Mouse (Mus musculus) neural tube, embryonic 13.5 days (tissue): ENCODE measurements around the gene Atp11c. TPM values are rescaled to one million over a fixed set of nuclear protein-coding genes. Genes with fewer than 3 reads are reported as not detected.

ENCODE experiments used
- ATAC-seq: fragments of 200-750 bp; cut with Nextera tagmentation; 2 replicates; pipeline ENCODE4 v1.8.0; 2017; ENCODE audit warnings: low read depth, mild to moderate bottlenecking, moderate TSS enrichment, moderate library complexity
- H3K27ac ChIP-seq: fragments of 300-500 bp; sonication (generic); replicated peaks from 2 replicates; pipeline ENCODE4 v1.5.1; 2015; ENCODE audit warnings: moderate library complexity, mild to moderate bottlenecking, inconsistent platforms
- H3K27me3 ChIP-seq: fragments of 300-500 bp; sonication (generic); 2 replicates; pipeline ENCODE4 v1.6.1; 2015; ENCODE audit warnings: mild to moderate bottlenecking, inconsistent platforms
- H3K36me3 ChIP-seq: fragments of 300-500 bp; sonication (generic); 2 replicates; pipeline ENCODE4 v1.6.1; 2015; ENCODE audit warnings: mild to moderate bottlenecking, inconsistent platforms
- H3K4me1 ChIP-seq: fragments of 300-500 bp; sonication (generic); replicated peaks from 2 replicates; pipeline ENCODE4 v1.6.1; 2015; ENCODE audit warnings: inconsistent platforms
- H3K4me2 ChIP-seq: fragments of 300-500 bp; sonication (generic); 2 replicates; pipeline ENCODE4 v1.6.1; 2015; ENCODE audit warnings: inconsistent platforms, mild to moderate bottlenecking, moderate library complexity
- H3K4me3 ChIP-seq: fragments of 300-500 bp; sonication (generic); 2 replicates; pipeline ENCODE4 v1.5.1; 2015; ENCODE audit warnings: mild to moderate bottlenecking, inconsistent platforms
- H3K9ac ChIP-seq: fragments of 300-500 bp; sonication (generic); 2 replicates; pipeline ENCODE4 v1.6.1; 2015; ENCODE audit warnings: moderate library complexity, mild to moderate bottlenecking, inconsistent platforms
- H3K9me3 ChIP-seq: fragments of 300-500 bp; sonication (generic); 2 replicates; pipeline ENCODE4 v1.6.1; 2016; ENCODE audit warnings: inconsistent platforms
- whole genome bisulfite sequencing: fragments of 180-500 bp; shearing (Covaris S2); methylation state at CpG from one replicate; pipeline ENCODE4 v1.1.7; 2015; 5-methylcytosine and 5-hydroxymethylcytosine counted together
- polyA plus RNA-seq: library from polyadenylated mRNA; unstranded; fragments of >200 nt; fragmentation: Nextera tagmentation; extraction: Ambion mirVana; gene quantifications from 2 replicates; pipeline ENCODE4 v1.2.1, GENCODE M21; 2015

Gene Atp11c
- polyA plus RNA-seq = 12.3 and 13.4 TPM in 2 replicates

- no peak within 1 kb of the TSS for H3K4me2 ChIP-seq
- no peak within 1 kb of the TSS for H3K9ac ChIP-seq
- no peaks in the 10 kb centered on the region for H3K4me1 ChIP-seq
- no peak within 1 kb of the TSS for H3K27ac ChIP-seq
- H3K9me3 ChIP-seq = no peaks in the 10 kb centered on the region
- H3K36me3 ChIP-seq = no peaks in the 10 kb centered on the region
- 92% methylated on average over 2 of the region's 2 CpGs for WGBS
- H3K27me3 ChIP-seq = no peaks in the 10 kb centered on the region
- no peak within 1 kb of the TSS for H3K4me3 ChIP-seq
- ATAC-seq = no peak
Observed at GRCm38 (mm10) chrX:60592598-60592997, at the start of gene Atp11c. TSS of gene Atp11c (minus strand) at chrX:60592698.

- Histone ChIP-seq H3K4me3 (no peak overlapping the region), H3K9ac (no peak overlapping the region), H3K4me1 (no peaks in the 10 kb centered on the region), H3K27ac (no peak overlapping the region), H3K4me2 (no peak overlapping the region), H3K36me3 (no peaks in the 10 kb centered on the region), H3K9me3 (no peaks in the 10 kb centered on the region), H3K27me3 (no peaks in the 10 kb centered on the region)
- 35% methylated on average over 3 of the region's 3 CpGs for WGBS
- ATAC-seq = no peak
Observed at GRCm38 (mm10) chrX:60609202-60609601, 16.7 kb upstream of the Atp11c start.

GRCm38 (mm10) chrX:60570539-60570938 lies 22.0 kb downstream of the Atp11c start:
- Histone ChIP-seq H3K9me3 (no peaks in the 10 kb centered on the region), H3K27ac (no peak overlapping the region), H3K4me3 (no peak overlapping the region), H3K4me1 (no peaks in the 10 kb centered on the region), H3K36me3 (no peaks in the 10 kb centered on the region), H3K27me3 (no peaks in the 10 kb centered on the region), H3K4me2 (no peak overlapping the region), H3K9ac (no peak overlapping the region)
- ATAC-seq = no peak
- 17% methylated on average over 1 of the region's 1 CpGs for WGBS

- no peak for ATAC-seq
- Histone ChIP-seq H3K9me3 (no peaks in the 10 kb centered on the region), H3K4me3 (no peak overlapping the region), H3K4me2 (no peak overlapping the region), H3K27me3 (no peaks in the 10 kb centered on the region), H3K4me1 (no peaks in the 10 kb centered on the region), H3K36me3 (no peaks in the 10 kb centered on the region), H3K9ac (no peak overlapping the region), H3K27ac (no peak overlapping the region)
Observed at GRCm38 (mm10) chrX:60569047-60569446, 23.5 kb downstream of the Atp11c start.

GRCm38 (mm10) chrX:60555242-60555641 lies 37.3 kb downstream of the Atp11c start:
- no peak overlapping the region for H3K4me3 ChIP-seq
- no peak overlapping the region for H3K9ac ChIP-seq
- H3K9me3 ChIP-seq = no peaks in the 10 kb centered on the region
- no peaks in the 10 kb centered on the region for H3K36me3 ChIP-seq
- H3K27me3 ChIP-seq = no peaks in the 10 kb centered on the region
- H3K27ac ChIP-seq = no peak overlapping the region
- H3K4me2 ChIP-seq = no peak overlapping the region
- ATAC-seq = no peak
- H3K4me1 ChIP-seq = no peaks in the 10 kb centered on the region
- WGBS = 35% methylated on average over 4 of the region's 4 CpGs

GRCm38 (mm10) chrX:60547444-60548304 lies 44.8 kb downstream of the Atp11c start:
- Histone ChIP-seq H3K9ac (peak overlapping the region; percentile 74), H3K36me3 (no peaks in the 10 kb centered on the region), H3K4me2 (peak overlapping the region; percentile 57), H3K27ac (peak overlapping the region; percentile 83), H3K4me3 (peak overlapping the region; percentile 53), H3K4me1 (peaks cover 9% of the 10 kb centered on the region; the same call in 1 of the 2 replicates), H3K9me3 (no peaks in the 10 kb centered on the region), H3K27me3 (no peaks in the 10 kb centered on the region)
- peak; percentile 93 for ATAC-seq
- WGBS = 13% methylated on average over 40 of the region's 113 CpGs

- Histone ChIP-seq H3K27me3 (no peaks in the 10 kb centered on the region), H3K4me1 (peaks cover 9% of the 10 kb centered on the region; the same call in 1 of the 2 replicates), H3K9ac (peak overlapping the region; percentile 74), H3K4me2 (peak overlapping the region; percentile 57), H3K4me3 (peak overlapping the region; percentile 53), H3K27ac (peak overlapping the region; percentile 83), H3K9me3 (no peaks in the 10 kb centered on the region), H3K36me3 (no peaks in the 10 kb centered on the region)
- 0 out of 2 replicates have a peak, but pooled peaks have one; percentile 10 for ATAC-seq
- WGBS = 17% methylated on average over 16 of the region's 16 CpGs
Observed at GRCm38 (mm10) chrX:60547098-60547443, 45.4 kb downstream of the Atp11c start.

DNA sequence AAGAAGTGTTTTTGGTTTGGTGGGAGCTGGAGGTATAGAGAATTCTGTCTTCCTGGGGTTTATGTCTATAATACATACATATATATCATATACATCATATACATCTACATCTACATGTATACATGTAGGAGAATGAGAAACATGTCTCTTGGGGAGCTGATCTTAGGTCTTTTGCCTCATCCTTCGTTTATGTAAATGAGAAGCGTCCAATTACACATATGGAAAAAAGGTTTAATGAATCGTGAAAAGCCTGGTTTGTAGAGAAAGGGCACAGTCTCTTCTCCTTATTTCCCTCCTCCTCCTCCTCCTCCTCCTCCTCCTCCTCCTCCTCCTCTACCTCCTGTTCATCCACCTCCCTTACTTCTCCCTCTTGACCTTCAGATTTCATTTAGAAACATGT lies 46.6 kb downstream of the Atp11c start:
- Histone ChIP-seq H3K27me3 (no peaks in the 10 kb centered on the region), H3K9ac (no peak overlapping the region), H3K4me2 (no peak overlapping the region), H3K36me3 (no peaks in the 10 kb centered on the region), H3K9me3 (no peaks in the 10 kb centered on the region), H3K4me3 (no peak overlapping the region), H3K4me1 (peaks cover 9% of the 10 kb centered on the region; the same call in 1 of the 2 replicates), H3K27ac (no peak overlapping the region)
- ATAC-seq = no peak
- WGBS = 35% methylated on average over 3 of the region's 3 CpGs

DNA sequence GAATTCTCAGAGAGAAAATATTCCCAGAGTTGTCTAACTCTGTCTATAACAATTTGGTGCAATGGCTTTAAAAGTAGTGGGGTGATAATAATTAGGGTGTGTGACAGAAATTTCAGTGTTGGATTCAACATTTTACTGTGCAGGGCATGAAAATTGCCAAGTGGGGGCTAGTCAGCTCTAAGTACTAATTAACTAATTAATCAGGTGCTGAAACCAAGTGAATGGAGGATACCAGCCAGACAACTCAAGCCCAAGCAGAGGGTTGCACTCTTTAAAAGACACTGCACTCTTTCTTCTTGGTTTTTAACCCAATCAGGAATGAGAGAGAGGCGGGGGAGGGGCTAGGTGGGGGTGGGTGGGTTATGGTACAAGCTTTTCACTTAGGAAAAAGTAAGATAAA lies 47.1 kb downstream of the Atp11c start:
- H3K4me3 ChIP-seq = no peak overlapping the region
- H3K36me3 ChIP-seq = no peaks in the 10 kb centered on the region
- 21% methylated on average over 1 of the region's 1 CpGs for WGBS
- H3K9me3 ChIP-seq = no peaks in the 10 kb centered on the region
- H3K27me3 ChIP-seq = no peaks in the 10 kb centered on the region
- no peak overlapping the region for H3K4me2 ChIP-seq
- peaks cover 9% of the 10 kb centered on the region; the same call in 1 of the 2 replicates for H3K4me1 ChIP-seq
- H3K9ac ChIP-seq = no peak overlapping the region
- no peak for ATAC-seq
- no peak overlapping the region for H3K27ac ChIP-seq

GRCm38 (mm10) chrX:60544098-60544497 lies 48.4 kb downstream of the Atp11c start:
- H3K4me1 ChIP-seq = peaks cover 9% of the 10 kb centered on the region; the same call in 1 of the 2 replicates
- H3K27ac ChIP-seq = no peak overlapping the region
- no peak overlapping the region for H3K4me2 ChIP-seq
- no peaks in the 10 kb centered on the region for H3K27me3 ChIP-seq
- H3K36me3 ChIP-seq = no peaks in the 10 kb centered on the region
- no peak overlapping the region for H3K4me3 ChIP-seq
- no peak overlapping the region for H3K9ac ChIP-seq
- no peaks in the 10 kb centered on the region for H3K9me3 ChIP-seq
- no peak for ATAC-seq
- 27% methylated on average over 4 of the region's 4 CpGs for WGBS

DNA sequence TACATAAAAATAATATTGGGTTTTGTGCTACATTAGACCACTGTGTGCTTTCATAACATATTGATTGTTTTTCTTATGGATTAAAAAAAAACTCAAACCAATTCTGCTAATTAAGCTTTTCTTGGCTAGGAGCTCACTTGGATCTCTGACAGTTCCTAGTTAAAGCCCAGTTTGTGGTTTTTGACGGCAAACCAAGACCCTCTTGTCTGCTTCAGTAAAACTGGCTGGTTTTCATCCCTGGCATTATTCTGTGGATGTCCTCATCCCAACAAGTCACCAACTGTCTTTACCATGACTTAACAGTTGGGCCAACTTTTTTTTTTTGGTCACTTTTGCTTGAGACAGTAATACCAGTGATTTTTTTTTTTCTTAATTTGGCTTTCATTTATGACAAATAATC lies 49.6 kb downstream of the Atp11c start:
- Histone ChIP-seq H3K27ac (no peak overlapping the region), H3K4me3 (no peak overlapping the region), H3K9me3 (no peaks in the 10 kb centered on the region), H3K4me1 (0 out of 2 replicates have a peak, but pooled peaks cover 5% of the 10 kb centered on the region), H3K36me3 (no peaks in the 10 kb centered on the region), H3K27me3 (no peaks in the 10 kb centered on the region), H3K9ac (no peak overlapping the region), H3K4me2 (no peak overlapping the region)
- WGBS = 26% methylated on average over 1 of the region's 1 CpGs
- no peak for ATAC-seq

DNA sequence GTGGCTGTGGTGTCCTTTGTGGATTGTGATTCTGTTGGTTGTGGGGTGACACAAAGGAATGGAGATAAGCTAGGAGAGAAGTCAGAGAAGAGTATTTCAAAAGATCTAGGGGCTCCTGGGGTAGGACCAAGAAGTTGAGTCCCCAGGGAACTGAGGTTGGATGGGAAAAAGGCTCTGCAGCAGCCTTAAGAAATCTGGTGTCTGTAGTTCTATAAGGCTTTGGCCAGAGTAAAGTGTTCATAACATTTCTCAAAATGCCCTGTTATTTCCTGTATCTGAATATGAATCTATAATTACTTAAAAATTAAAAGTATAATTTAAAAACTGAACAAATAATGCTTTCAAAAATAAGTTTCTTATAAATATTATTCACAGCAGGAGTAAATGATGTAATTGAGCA lies 53.3 kb downstream of the Atp11c start, which contains the start of gene Gm7073:
Gene Gm7073, minus strand, starts transcription at position 101 of the 400 bp plus-strand sequence.
- ATAC-seq = no peak
- Histone ChIP-seq H3K9me3 (no peaks in the 10 kb centered on the region), H3K27me3 (no peaks in the 10 kb centered on the region), H3K4me3 (no peak within 1 kb of the TSS), H3K36me3 (no peaks in the 10 kb centered on the region), H3K9ac (no peak within 1 kb of the TSS), H3K4me1 (0 out of 2 replicates have a peak, but pooled peaks cover 4% of the 10 kb centered on the region), H3K4me2 (no peak within 1 kb of the TSS), H3K27ac (no peak within 1 kb of the TSS)

- Histone ChIP-seq H3K9me3 (no peaks in the 10 kb centered on the region), H3K36me3 (no peaks in the 10 kb centered on the region), H3K27me3 (no peaks in the 10 kb centered on the region), H3K4me3 (no peak overlapping the region), H3K27ac (no peak overlapping the region), H3K9ac (no peak overlapping the region), H3K4me1 (no peaks in the 10 kb centered on the region), H3K4me2 (no peak overlapping the region)
- ATAC-seq = no peak
Observed at GRCm38 (mm10) chrX:60503995-60504394, 88.5 kb downstream of the Atp11c start.
